Mouse (Mus musculus) cortical plate, adult 2 months (tissue): Measurements from ENCODE around the gene Mrps27.

Experiments used
- CTCF ChIP-seq: fragments of 200-500 bp; IDR thresholded peaks from 2 replicates; pipeline ENCODE4 v1.5.1; 2011; ENCODE audit warnings: mild to moderate bottlenecking, control low read depth, low read length; ENCODE audit not compliant: insufficient read depth; ENCODE audit errors: extremely low read depth
- POLR2A ChIP-seq: fragments of 200-500 bp; IDR thresholded peaks from 2 replicates; pipeline ENCODE4 v1.6.1; 2011; ENCODE audit warnings: mild to moderate bottlenecking, low read length, control low read depth; ENCODE audit not compliant: insufficient read depth; ENCODE audit errors: extremely low read depth

GRCm38 (mm10) chr13:99452444-99452843 is 107.9 kb downstream of the Mrps27 start:
- no peak for TF ChIP-seq CTCF
- no peak for TF ChIP-seq POLR2A
